ENCODE assay signal across 27 mouse cellular contexts in genomic region chr7:123293898-123294297, GRCm38 (mm10).
A peak's percentile ranks its signal among the peaks of the same experiment; 100 is the strongest.
DNase-seq lines count a peak whose midpoint lies in the region; ATAC-seq and TF ChIP-seq lines count a peak whose summit lies in the region.
"Had no signal": no experiment of that assay in that cellular context is flagged by ENCODE, and none has a peak within 500 bp of the region (broad histone marks: within the 10 kb centered on the region; RNA-seq: fewer than 3 reads in every experiment).

No protein-coding gene starts in this region.

- no peak overlapping the region for H3K9ac ChIP-seq in hindbrain, postnatal 0 days (replicated peaks; ENCODE audit: low read length)
- H3K9ac ChIP-seq: embryonic facial prominence, embryonic 15.5 days; forebrain, embryonic 15.5 days; heart, embryonic 12.5 days; limb, embryonic 15.5 days; liver, embryonic 15.5 days; lung, embryonic 15.5 days had no signal

- no peaks in the 10 kb centered on the region for H3K4me1 ChIP-seq in hindbrain, postnatal 0 days (ENCODE audit: insufficient read depth, low read length)
- H3K4me1 ChIP-seq: embryonic facial prominence, embryonic 15.5 days; forebrain, embryonic 15.5 days; hindbrain, embryonic 10.5 days; limb, embryonic 15.5 days; liver, embryonic 15.5 days; lung, embryonic 15.5 days had no signal

- DNase-seq in adrenal gland, adult 2 months = peak; percentile 65
- no peak for DNase-seq in adrenal gland, postnatal 4 days (ENCODE audit: low spot score in 2 of 2)
- peak; percentile 14 for DNase-seq in MN1 (ENCODE audit: low spot score)
- DNase-seq in adrenal gland, postnatal 14 days = peak; percentile 41
- DNase-seq in retina, embryonic 14.5 days (ENCODE audit: low spot score) = no peak
- no peak for DNase-seq in gastrocnemius, postnatal 4 days (ENCODE audit: low spot score in 2 of 2)
- no peak for DNase-seq in hindbrain, postnatal 0 days (ENCODE audit: low spot score)
- DNase-seq: cerebellum, adult 8-10 months; heart, adult 11 months; heart, postnatal 10 days; kidney, adult 11 months; left cerebral cortex, postnatal 4 days; lung, postnatal 36 days; midbrain, embryonic 14.5 days; retina, postnatal 1 day; thymus, adult 18-20 months; thymus, postnatal 36 days had no signal

- no peaks in the 10 kb centered on the region for H3K27me3 ChIP-seq in hindbrain, postnatal 0 days (ENCODE audit: insufficient read depth, low read length)
- H3K27me3 ChIP-seq: embryonic facial prominence, embryonic 15.5 days; forebrain, embryonic 15.5 days; heart, embryonic 12.5 days; limb, embryonic 15.5 days; liver, embryonic 15.5 days; lung, embryonic 15.5 days had no signal

- H3K4me2 ChIP-seq in hindbrain, postnatal 0 days (ENCODE audit: low read depth, low read length) = no peak overlapping the region
- H3K4me2 ChIP-seq: embryonic facial prominence, embryonic 15.5 days; forebrain, embryonic 15.5 days; heart, embryonic 12.5 days; limb, embryonic 15.5 days; liver, embryonic 15.5 days; lung, embryonic 15.5 days had no signal

- H3K36me3 ChIP-seq in hindbrain, postnatal 0 days (ENCODE audit: insufficient read depth, low read length) = peaks cover 47% of the 10 kb centered on the region; the same call in 1 of the 2 replicates

- ATAC-seq in megakaryocyte progenitor cell, adult 5-6 weeks (replicated peaks; ENCODE audit: poor library complexity) = peak; percentile 44; the same call in 1 of the 2 replicates
- ATAC-seq in hindbrain, postnatal 0 days = no peak
- ATAC-seq: forebrain, embryonic 15.5 days; hindbrain, embryonic 16.5 days had no signal

- H3K9me3 ChIP-seq in hindbrain, postnatal 0 days (ENCODE audit: low read length) = no peaks in the 10 kb centered on the region
- H3K9me3 ChIP-seq: embryonic facial prominence, embryonic 15.5 days; forebrain, embryonic 15.5 days; heart, embryonic 12.5 days; hindbrain, embryonic 10.5 days; limb, embryonic 15.5 days; liver, embryonic 15.5 days; lung, embryonic 15.5 days had no signal

- no peak overlapping the region for H3K27ac ChIP-seq in hindbrain, postnatal 0 days
- H3K27ac ChIP-seq: embryonic facial prominence, embryonic 15.5 days; forebrain, embryonic 15.5 days; hindbrain, embryonic 10.5 days; kidney, postnatal 0 days; limb, embryonic 15.5 days; liver, embryonic 15.5 days; lung, embryonic 15.5 days had no signal

- TF ChIP-seq CTCF in hindbrain, postnatal 0 days (IDR thresholded peaks at IDR 0.05; ENCODE audit: low read depth) = no peak

- H3K4me3 ChIP-seq in hindbrain, postnatal 0 days (ENCODE audit: low read length) = no peak overlapping the region
- H3K4me3 ChIP-seq: embryonic facial prominence, embryonic 15.5 days; forebrain, embryonic 15.5 days; heart, embryonic 12.5 days; hindbrain, embryonic 10.5 days; limb, embryonic 15.5 days; liver, embryonic 15.5 days; lung, embryonic 15.5 days had no signal

- WGBS in hindbrain, postnatal 0 days = 88% methylated on average over 7 of the region's 7 CpGs

Comparison
In these comparisons a context has a peak if more than half of its experiments do, and no peak if none do; other contexts are left out.
1. DNase-seq: peak in adrenal gland, adult 2 months (single experiment), MN1 (single experiment) and adrenal gland, postnatal 14 days (single experiment); none in adrenal gland, postnatal 4 days (0 of 2), retina, embryonic 14.5 days (single experiment), gastrocnemius, postnatal 4 days (0 of 2) and hindbrain, postnatal 0 days (single experiment).